Mouse (Mus musculus): ENCODE measurements around the gene Fyn.

Fyn gene

GRCm38 (mm10) chr10:39517375-39517774 lies 148.7 kb downstream of the Fyn start:
- no peak for DNase-seq

GRCm38 (mm10) chr10:39518232-39518631 lies 149.6 kb downstream of the Fyn start:
- no peak for DNase-seq

- DNase-seq = no peak
These were observed 150.2 kb downstream of the Fyn start for GRCm38 (mm10) chr10:39518859-39519258.

GRCm38 (mm10) chr10:39520123-39520989 lies 151.7 kb downstream of the Fyn start:
- no peak for DNase-seq

GRCm38 (mm10) chr10:39521327-39521726 lies 152.7 kb downstream of the Fyn start:
- no peak for DNase-seq

- DNase-seq = no peak
These were observed 153.3 kb downstream of the Fyn start for GRCm38 (mm10) chr10:39521861-39522391.

GRCm38 (mm10) chr10:39522857-39523614 lies 154.4 kb downstream of the Fyn start:
- no peak for DNase-seq

- no peak for DNase-seq
These were observed 155.7 kb downstream of the Fyn start for GRCm38 (mm10) chr10:39524355-39524754.

- DNase-seq = no peak
These were observed 156.8 kb downstream of the Fyn start for GRCm38 (mm10) chr10:39525431-39525830.

GRCm38 (mm10) chr10:39527113-39527512 lies 158.5 kb downstream of the Fyn start:
- DNase-seq = no peak

- no peak for DNase-seq
These were observed 160.5 kb downstream of the Fyn start for GRCm38 (mm10) chr10:39529179-39529578.

- DNase-seq = no peak
These were observed 163.5 kb downstream of the Fyn start for GRCm38 (mm10) chr10:39532008-39532740.

GRCm38 (mm10) chr10:39532823-39533222 lies 164.2 kb downstream of the Fyn start:
- no peak for DNase-seq

- peak; percentile 76 for DNase-seq
These were observed 165.8 kb downstream of the Fyn start for GRCm38 (mm10) chr10:39534324-39535026.

- peak; percentile 51 for DNase-seq
These were observed 166.7 kb downstream of the Fyn start for GRCm38 (mm10) chr10:39535347-39535746.

- DNase-seq = peak; percentile 77
These were observed 167.6 kb downstream of the Fyn start for GRCm38 (mm10) chr10:39536258-39536657.

GRCm38 (mm10) chr10:39540012-39540647 lies 171.5 kb downstream of the Fyn start:
- no peak for DNase-seq

- no peak for DNase-seq
These were observed 172.3 kb downstream of the Fyn start for GRCm38 (mm10) chr10:39540995-39541394.

GRCm38 (mm10) chr10:39541451-39541874 lies 172.8 kb downstream of the Fyn start:
- no peak for DNase-seq

GRCm38 (mm10) chr10:39541951-39542521 lies 173.4 kb downstream of the Fyn start:
- no peak for DNase-seq

- no peak for DNase-seq
These were observed 174.0 kb downstream of the Fyn start for GRCm38 (mm10) chr10:39542535-39543257.

All from kidney, adult 11 months (tissue).